Mouse (Mus musculus) adrenal gland, postnatal 4 days (tissue): ENCODE measurements at regions not wholly inside any gene's neighbourhood (a gene's known extent, or its start where the extent isn't known, plus 50 kb on each side); places are given as distances from the start of the nearest gene placed in this dataset.

Experiments
- DNase-seq, 2 experiments: peaks; one replicate each; pipeline ENCODE4 v3.0.0; 2021 to 2022; ENCODE audit warnings: low spot score in 2 of 2, mixed read lengths in 2 of 2

DNA sequence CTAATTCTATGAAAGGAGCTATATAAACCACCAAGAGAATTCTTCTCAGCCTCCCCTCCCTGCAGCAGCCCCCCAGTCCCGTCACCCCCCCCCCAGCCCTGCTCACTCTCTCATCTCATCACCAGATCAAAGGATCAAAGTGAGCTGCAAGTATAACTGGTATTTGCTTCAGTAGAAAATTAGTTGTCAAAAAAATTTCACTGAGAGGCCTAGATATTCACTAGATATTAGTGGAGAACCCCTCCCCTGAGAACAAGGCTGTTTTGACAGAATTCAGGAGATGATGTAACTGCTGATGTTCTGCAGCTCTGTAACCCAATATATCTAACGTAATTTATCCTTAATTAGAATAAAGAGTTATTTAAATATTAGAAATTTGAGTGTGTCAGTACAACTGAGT is 124.2 kb upstream of the Slitrk2 start:
- no peak for DNase-seq

DNA sequence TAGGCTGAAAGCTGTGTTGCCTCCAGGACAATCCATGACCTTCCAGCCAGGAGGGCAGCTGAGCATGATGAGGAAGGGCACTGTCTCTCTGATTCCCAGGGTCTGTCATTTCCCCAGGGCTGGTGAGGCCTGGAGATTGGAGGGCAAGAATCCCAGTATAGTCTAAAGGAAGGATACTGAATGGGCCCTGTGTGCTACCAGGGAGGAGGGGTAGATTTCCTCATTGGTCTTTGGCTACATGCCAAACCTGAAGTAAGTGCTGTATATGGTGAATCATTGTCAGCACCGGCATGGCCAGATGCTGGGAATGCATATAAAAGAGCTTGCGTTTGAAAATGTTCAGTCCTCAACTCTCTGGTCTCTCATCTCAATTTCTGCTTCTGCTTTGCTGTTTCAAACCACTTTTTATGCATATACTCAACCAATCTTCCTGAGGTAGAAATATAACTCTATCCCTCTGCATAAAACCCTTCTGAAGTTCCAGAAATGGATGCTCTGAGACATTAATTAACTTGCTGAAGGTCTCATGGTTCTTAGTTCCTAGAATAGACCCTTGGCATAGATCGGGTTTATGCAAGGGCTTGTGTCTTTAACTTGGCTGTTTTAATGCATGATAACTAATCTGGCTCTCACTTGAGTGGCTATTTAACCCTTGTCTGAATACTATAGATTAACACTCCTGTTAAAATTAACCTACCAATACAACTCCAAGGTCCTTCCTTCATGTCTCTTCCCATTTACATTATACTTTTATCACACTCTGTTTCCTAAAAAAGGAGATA is 122.1 kb upstream of the Slitrk2 start:
- no peak for DNase-seq

DNA sequence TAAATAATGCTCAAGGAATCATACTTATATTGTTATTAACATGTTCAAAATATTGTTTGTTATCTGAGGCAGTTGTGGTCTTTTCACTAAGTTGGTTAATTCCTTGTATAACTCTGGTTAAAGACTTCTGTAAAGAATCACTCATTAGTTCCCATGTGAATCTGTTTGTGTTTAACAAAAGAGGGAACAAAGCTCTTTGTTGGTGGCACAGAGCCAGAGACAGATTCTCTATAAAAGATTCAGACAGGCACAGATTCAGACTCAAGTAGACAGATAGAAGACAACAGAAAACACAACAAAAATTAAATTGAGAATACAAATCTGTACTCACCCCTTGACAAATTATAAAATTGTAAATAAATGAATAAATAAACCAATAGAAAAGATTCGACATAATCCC is 120.2 kb upstream of the Slitrk2 start:
- no peak for DNase-seq

DNA sequence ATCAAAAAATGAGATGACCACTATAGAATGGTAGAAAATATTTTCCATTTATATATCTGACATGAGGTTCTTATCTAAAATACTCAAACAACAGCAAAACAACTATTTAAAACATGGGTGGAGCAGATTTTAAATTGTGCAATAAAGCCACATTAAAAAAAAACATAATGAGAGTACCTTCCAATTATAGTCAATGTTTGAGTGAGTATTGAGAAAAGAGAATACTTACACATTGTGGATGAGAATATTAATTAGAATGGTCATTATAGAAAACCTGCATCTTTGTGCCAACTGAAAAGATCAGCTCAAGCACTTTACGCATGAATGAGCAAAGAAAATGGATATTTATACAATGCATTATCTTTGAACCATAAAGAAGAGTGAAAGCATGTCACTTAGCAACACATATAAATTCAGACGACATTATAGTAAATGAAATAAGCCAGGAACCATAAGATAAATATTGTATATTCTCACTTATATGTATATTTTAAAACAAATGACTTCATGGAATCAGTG is 105.1 kb upstream of the Slitrk2 start:
- no peak for DNase-seq

DNA sequence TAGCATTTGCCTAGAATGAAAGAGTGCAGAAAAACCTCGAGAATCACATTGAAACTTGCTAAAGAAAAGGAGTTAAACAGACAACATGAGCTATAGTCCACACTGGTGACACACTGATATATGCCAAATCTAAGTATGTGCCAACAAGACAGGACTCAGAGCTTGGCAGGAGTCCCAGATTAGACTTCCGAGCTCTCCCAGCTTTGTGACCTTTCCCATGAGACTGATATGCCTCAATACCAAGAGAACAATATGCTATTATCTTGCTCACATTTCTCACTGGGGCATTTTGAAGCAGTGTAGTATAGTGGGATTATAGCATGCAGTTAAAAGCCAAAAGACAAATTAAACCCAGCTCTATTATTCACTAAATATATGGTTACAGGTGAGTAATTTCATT is 94.6 kb upstream of the Slitrk2 start:
- peak in 1 of 2 experiments; percentile 2 for DNase-seq
